Mouse (Mus musculus) granulocyte monocyte progenitor cell, adult 5-6 weeks (primary cell): ENCODE results near the gene Daglb. TPM values are rescaled to one million over a fixed set of nuclear protein-coding genes. Genes with fewer than 3 reads are reported as not detected.
"Not testable (repeated sequence)": the region's sequence is repeated elsewhere in the genome, so short reads cannot be mapped to it uniquely, and the experiment has no call there.

ENCODE experiments used
- ATAC-seq: replicated peaks from 2 replicates; pipeline ENCODE4 v1.8.0; 2016; ENCODE audit warnings: mild to moderate bottlenecking, moderate TSS enrichment, inconsistent platforms; ENCODE audit not compliant: poor library complexity, severe bottlenecking
- total RNA-seq, 2 experiments: library from RNA; stranded (forward) in 1 of 2; stranded (reverse) in 1 of 2; fragments of 200-712, 200-1000 nt in 1 of 2; fragments of >200 nt in 1 of 2; fragmentation: Nextera tagmentation in 1 of 2; gene quantifications; 2 replicates each; pipeline ENCODE4 v1.2.3; 2014 to 2017

The Daglb gene
- total RNA-seq, 2 experiments from 2014 or later, result 11.7 to 25.0 TPM

GRCm38 (mm10) chr5:143477901-143478300 lies 13.5 kb downstream of the Daglb start:
- ATAC-seq, result no peak

DNA sequence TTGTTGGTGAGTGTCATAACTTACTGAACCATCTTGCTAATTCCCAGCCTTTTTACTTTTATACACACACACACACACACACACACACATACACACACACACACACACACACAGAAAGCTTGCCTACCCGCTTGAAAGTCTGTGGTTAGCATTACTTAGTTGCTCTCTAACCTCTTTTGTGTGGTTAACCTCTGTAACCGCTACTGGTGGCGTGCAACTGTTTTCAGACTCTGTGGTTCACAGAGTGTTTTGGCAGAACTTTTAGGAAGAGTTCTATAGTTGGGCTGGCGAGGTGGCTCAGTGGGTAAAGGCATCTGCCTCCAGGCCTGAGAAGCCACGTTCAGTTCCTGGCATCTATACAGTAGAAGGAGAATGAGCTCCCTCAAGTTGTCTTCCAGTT lies 20.6 kb downstream of the Daglb start:
- peak; percentile 71 for ATAC-seq

DNA sequence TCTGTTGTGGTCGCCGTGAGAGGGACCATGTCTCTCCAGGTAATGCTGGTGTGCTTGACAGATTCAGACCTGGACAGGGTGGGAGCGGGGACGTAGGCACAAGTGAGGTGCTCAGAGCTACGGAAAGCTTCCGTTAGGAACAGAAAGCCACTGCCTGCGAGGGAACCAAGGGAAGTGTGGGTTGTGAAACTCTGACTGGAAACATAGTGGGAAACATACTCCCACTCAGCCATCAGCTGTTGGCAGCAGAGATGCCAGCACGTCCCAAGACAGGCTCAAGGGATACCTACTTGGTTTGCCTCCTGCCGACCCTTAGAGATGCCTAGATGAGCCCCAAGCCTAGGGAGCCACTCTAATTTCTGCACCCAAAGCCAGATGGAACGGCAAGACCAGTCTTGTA lies 22.8 kb downstream of the Daglb start:
- peak; percentile 28; the same call in 1 of the 2 replicates for ATAC-seq

- no peak for ATAC-seq
Measured at GRCm38 (mm10) chr5:143487998-143488397, 23.6 kb downstream of the Daglb start.

GRCm38 (mm10) chr5:143489749-143490342 lies 25.5 kb downstream of the Daglb start:
- ATAC-seq, result peak; percentile 70

GRCm38 (mm10) chr5:143491736-143492135 lies 27.4 kb downstream of the Daglb start:
- ATAC-seq, result no peak

- ATAC-seq, result no peak
Measured at GRCm38 (mm10) chr5:143493163-143493562, 28.8 kb downstream of the Daglb start.

GRCm38 (mm10) chr5:143495708-143496107 lies 31.3 kb downstream of the Daglb start:
- ATAC-seq, result no peak

DNA sequence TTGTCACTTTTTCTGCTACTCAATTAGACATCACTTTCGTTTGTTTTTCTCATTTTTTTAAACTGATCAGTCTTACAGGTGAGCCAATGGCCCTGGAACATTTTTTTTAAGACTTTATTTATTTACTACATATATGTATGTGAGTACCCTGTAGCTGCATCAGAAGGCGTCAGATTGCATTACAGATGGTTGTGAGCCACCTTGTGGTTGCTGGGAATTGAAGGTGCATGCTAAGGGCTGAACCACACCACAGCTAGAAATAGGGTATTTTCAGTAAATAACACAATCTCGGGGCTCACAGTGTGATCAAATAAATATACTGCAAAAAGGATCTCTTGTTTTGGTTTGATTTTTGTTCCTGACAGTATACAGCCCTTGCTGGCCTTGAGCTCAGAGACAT lies 33.1 kb downstream of the Daglb start:
- no peak for ATAC-seq

GRCm38 (mm10) chr5:143499197-143499596 lies 34.8 kb downstream of the Daglb start:
- peak; percentile 88 for ATAC-seq

DNA sequence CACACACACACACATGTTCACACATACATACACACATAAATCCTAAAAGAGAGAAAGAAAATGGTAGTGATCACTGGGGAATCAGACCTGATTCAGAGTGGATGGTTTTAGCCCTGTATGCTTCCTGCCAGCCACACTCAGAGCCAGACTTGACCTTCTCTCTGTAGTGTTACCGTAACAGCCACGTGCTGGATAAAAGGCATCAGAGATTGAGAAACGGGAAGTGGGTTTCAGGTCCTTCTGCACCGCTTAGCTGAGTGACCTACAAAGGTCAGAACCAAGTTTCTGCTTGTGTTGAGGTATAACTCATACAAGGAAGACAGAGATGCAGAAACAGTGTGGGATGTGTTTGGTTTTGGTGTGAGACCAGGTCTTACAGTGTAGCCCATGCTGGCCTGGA lies 35.3 kb downstream of the Daglb start:
- peak; percentile 74 for ATAC-seq

GRCm38 (mm10) chr5:143500711-143501110 lies 36.3 kb downstream of the Daglb start:
- not testable (repeated sequence) for ATAC-seq

DNA sequence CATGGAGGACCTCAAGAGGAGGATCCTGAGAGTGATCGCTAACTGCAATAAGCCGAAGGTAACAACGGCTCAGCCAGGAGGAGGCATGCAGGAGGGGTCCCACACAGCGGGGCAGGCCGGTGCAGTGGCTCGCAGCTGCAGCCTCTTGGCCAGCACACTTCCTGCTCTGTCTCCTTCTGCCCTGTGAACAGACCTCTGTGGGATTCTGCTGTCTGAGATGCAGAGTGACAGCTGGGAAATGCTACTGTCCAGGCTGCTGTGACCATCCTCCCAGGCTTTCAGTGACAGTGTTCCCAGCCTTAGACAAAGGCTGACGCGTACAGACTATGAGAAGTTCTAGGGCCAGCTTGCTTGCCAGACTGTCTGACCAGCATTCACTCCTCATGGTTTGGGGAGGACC lies 36.8 kb downstream of the Daglb start:
- ATAC-seq, result no peak

DNA sequence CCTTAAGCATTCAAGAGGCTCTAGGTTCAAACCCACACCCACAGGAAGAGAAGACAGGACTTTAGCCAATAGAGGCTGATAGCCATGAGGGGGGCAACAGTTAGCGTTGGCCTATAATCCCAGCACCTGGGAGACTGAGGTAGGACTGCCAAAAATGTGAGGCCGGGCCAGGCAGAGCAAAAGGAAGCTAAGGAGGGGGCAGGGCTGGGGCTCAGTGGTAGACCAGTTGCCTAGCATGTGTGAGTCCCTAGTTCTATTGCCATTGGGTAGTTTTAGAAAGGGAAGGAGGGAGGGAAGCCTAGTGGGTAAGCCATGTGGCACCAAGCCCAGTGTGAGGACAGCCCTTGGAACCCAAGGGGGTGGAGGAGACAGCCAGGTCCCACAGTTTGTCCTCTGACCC lies 37.3 kb downstream of the Daglb start:
- ATAC-seq, result no peak

GRCm38 (mm10) chr5:143502899-143503557 lies 38.6 kb downstream of the Daglb start:
- ATAC-seq, result no peak

DNA sequence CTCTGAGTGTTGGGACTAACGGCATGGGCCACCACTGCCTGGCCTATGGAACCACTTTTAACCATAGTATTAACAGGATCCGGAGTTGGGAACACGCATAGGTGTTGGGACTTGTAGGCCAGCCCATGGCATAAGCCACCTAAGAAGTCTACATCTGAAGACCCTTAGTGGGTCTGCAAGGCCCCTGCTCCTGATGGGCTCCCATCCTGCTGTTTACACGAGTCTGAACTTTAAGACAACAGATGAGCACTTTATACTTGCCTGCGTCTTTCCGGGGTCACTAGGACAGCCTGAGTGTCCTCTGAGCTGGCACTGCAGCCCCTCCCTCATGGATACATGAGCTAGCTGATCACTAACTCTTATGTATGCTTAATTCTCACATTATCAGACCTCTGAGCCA lies 39.4 kb downstream of the Daglb start:
- no peak for ATAC-seq

- peak; percentile 50 for ATAC-seq
Measured at GRCm38 (mm10) chr5:143504453-143504852, 40.1 kb downstream of the Daglb start.

GRCm38 (mm10) chr5:143505056-143505455 lies 40.7 kb downstream of the Daglb start:
- no peak for ATAC-seq

GRCm38 (mm10) chr5:143505545-143505944 lies 41.2 kb downstream of the Daglb start:
- no peak for ATAC-seq

- ATAC-seq, result no peak
Measured at GRCm38 (mm10) chr5:143509294-143509693, 44.9 kb downstream of the Daglb start.

GRCm38 (mm10) chr5:143509737-143510136 lies 45.4 kb downstream of the Daglb start:
- peak; percentile 65 for ATAC-seq

- ATAC-seq, result no peak
Measured at GRCm38 (mm10) chr5:143511577-143511976, 47.2 kb downstream of the Daglb start.
